Mouse (Mus musculus): ENCODE data around the gene Plxdc1. TPM values are rescaled to one million over a fixed set of nuclear protein-coding genes. Genes with fewer than 3 reads are reported as not detected.

Gene Plxdc1
- total and polyA plus RNA-seq, 3 experiments = 0.03 to 0.11 TPM; not detected in 1

DNA sequence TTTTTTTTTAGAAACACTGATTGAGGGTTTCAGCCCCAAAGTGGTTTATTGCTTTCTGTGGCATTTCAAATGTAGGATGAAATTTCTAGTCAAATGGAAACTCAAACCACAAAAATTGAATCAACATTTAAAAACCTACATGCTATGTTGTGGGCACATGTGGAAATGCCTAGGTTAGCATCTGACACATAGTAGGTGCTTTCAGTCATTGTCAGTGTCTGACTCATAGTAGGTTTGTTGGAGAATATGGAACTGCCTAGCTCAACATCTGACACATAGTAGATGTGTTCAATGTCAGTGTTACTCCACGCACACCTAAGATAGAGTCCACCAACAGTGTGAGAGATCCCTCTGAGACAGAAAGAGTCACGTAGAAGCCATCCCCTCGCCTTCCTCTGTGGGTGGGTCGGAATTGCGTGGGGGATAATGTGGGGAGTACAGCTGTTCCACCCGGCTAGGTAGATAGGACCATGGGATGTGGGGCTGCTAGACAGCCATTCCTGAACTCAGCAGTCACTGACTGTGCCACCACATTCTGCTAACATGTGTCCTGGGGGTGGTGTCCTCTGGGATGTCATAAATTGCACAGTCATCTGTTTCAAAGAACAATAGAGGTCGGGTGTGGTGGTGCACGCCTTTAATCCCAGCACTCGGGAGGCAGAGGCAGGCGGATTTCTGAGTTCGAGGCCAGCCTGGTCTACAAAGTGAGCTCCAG lies 77.5 kb downstream of the Plxdc1 start:
- TF ChIP-seq TAL1 (conservative IDR thresholded peaks at IDR 0.05; ENCODE audit: low read depth, low read length) (no peak), POLR2AphosphoS5 (IDR thresholded peaks at IDR 0.05; ENCODE audit: insufficient replicate concordance, low read depth, low read length) (no peak), GATA2 (IDR thresholded peaks at IDR 0.05; ENCODE audit: borderline replicate concordance, low read depth, low read length) (no peak), GATA1 (IDR thresholded peaks at IDR 0.05; ENCODE audit: borderline replicate concordance, low read length) (no peak), CTCF (IDR thresholded peaks at IDR 0.05; ENCODE audit: low read depth, low read length) (no peak)
- Histone ChIP-seq H3K27me3 (ENCODE audit: insufficient read depth, low read length) (peaks cover 41% of the 10 kb centered on the region), H3K36me3 (replicated peaks) (no peaks in the 10 kb centered on the region), H3K4me3 (ENCODE audit: low read depth, low read length) (no peak overlapping the region), H3K4me1 (ENCODE audit: insufficient read depth, low read depth, low read length) (peaks cover 6% of the 10 kb centered on the region), H3K9me3 (replicated peaks) (no peaks in the 10 kb centered on the region)
- no peak for ATAC-seq (ENCODE audit: extremely low read depth, insufficient number of reproducible peaks, low FRiP score, poor library complexity, severe bottlenecking)
- DNase-seq (ENCODE audit: low spot score) = no peak

GRCm38 (mm10) chr11:97907935-97908334 lies 78.3 kb downstream of the Plxdc1 start:
- TF ChIP-seq TAL1 (conservative IDR thresholded peaks at IDR 0.05; ENCODE audit: low read depth, low read length) = no peak
- TF ChIP-seq CTCF (IDR thresholded peaks at IDR 0.05; ENCODE audit: low read depth, low read length) = no peak
- peaks cover 2% of the 10 kb centered on the region for H3K4me1 ChIP-seq (ENCODE audit: insufficient read depth, low read depth, low read length)
- no peaks in the 10 kb centered on the region for H3K9me3 ChIP-seq (replicated peaks)
- DNase-seq (ENCODE audit: low spot score) (no peak), ATAC-seq (ENCODE audit: extremely low read depth, insufficient number of reproducible peaks, low FRiP score, poor library complexity, severe bottlenecking) (no peak)
- no peaks in the 10 kb centered on the region for H3K36me3 ChIP-seq (replicated peaks)
- H3K4me3 ChIP-seq (ENCODE audit: low read depth, low read length) = no peak overlapping the region
- peaks cover 40% of the 10 kb centered on the region for H3K27me3 ChIP-seq (ENCODE audit: insufficient read depth, low read length)

DNA sequence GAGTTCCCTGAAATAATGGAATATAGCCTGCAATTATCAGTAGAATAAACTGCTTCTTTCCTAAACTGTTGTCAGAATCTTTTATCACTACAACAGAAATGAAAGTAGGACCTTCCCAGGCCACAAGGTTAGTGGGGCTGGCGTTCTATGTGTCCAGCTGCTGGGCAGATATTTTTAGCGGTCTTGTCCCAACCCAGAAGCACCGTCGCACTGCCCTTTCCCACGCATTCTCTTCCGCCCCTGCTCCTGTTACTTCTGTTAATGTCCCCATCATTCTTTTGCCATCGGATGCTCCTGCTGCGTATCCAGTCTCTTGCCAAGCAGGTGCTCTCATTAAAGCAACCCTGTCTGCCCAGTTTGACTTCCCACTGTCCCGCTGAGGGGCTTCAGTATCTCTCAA lies 79.3 kb downstream of the Plxdc1 start:
- Histone ChIP-seq H3K9me3 (replicated peaks) (no peaks in the 10 kb centered on the region), H3K4me3 (ENCODE audit: low read depth, low read length) (no peak overlapping the region), H3K4me1 (ENCODE audit: insufficient read depth, low read depth, low read length) (peaks cover 2% of the 10 kb centered on the region; the same call in 1 of the 2 replicates), H3K27me3 (ENCODE audit: insufficient read depth, low read length) (peaks cover 40% of the 10 kb centered on the region), H3K36me3 (replicated peaks) (no peaks in the 10 kb centered on the region)
- TF ChIP-seq TAL1 (conservative IDR thresholded peaks at IDR 0.05; ENCODE audit: low read depth, low read length) (no peak), GATA1 (IDR thresholded peaks at IDR 0.05; ENCODE audit: borderline replicate concordance, low read length) (no peak), GATA2 (IDR thresholded peaks at IDR 0.05; ENCODE audit: borderline replicate concordance, low read depth, low read length) (no peak), CTCF (IDR thresholded peaks at IDR 0.05; ENCODE audit: low read depth, low read length) (no peak), POLR2AphosphoS5 (IDR thresholded peaks at IDR 0.05; ENCODE audit: insufficient replicate concordance, low read depth, low read length) (no peak)
- ATAC-seq (ENCODE audit: extremely low read depth, insufficient number of reproducible peaks, low FRiP score, poor library complexity, severe bottlenecking) = no peak
- DNase-seq (ENCODE audit: low spot score) = no peak

DNA sequence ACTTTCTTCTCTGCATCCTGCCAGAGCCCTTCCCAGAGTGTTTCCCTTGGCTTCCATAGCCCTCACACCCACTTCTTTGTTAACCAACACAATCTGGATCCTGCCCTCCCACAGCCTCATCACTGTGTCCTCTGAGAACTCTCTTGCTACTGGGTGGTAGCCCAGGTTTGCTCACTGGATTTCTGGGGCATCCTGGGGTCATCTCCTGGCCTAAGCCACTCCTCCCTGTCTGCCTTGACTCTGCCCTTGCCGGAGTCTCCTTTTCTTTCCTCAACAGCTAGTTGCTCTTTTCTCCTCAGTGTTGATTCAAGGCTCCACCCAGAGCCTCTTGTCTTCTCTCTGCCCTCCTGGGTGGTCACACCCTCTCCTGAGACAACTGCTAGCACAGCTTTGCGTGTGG lies 80.3 kb downstream of the Plxdc1 start:
- peaks cover 2% of the 10 kb centered on the region; the same call in 1 of the 2 replicates for H3K4me1 ChIP-seq (ENCODE audit: insufficient read depth, low read depth, low read length)
- H3K4me3 ChIP-seq (ENCODE audit: low read depth, low read length) = no peak overlapping the region
- peaks cover 36% of the 10 kb centered on the region for H3K27me3 ChIP-seq (ENCODE audit: insufficient read depth, low read length)
- no peak for ATAC-seq (ENCODE audit: extremely low read depth, insufficient number of reproducible peaks, low FRiP score, poor library complexity, severe bottlenecking)
- DNase-seq (ENCODE audit: low spot score) = no peak
- TF ChIP-seq GATA1 (IDR thresholded peaks at IDR 0.05; ENCODE audit: borderline replicate concordance, low read length) (no peak), TAL1 (conservative IDR thresholded peaks at IDR 0.05; ENCODE audit: low read depth, low read length) (no peak), GATA2 (IDR thresholded peaks at IDR 0.05; ENCODE audit: borderline replicate concordance, low read depth, low read length) (no peak), POLR2AphosphoS5 (IDR thresholded peaks at IDR 0.05; ENCODE audit: insufficient replicate concordance, low read depth, low read length) (no peak), CTCF (IDR thresholded peaks at IDR 0.05; ENCODE audit: low read depth, low read length) (no peak)
- no peaks in the 10 kb centered on the region for H3K36me3 ChIP-seq (replicated peaks)
- H3K9me3 ChIP-seq (replicated peaks) = no peaks in the 10 kb centered on the region

DNA sequence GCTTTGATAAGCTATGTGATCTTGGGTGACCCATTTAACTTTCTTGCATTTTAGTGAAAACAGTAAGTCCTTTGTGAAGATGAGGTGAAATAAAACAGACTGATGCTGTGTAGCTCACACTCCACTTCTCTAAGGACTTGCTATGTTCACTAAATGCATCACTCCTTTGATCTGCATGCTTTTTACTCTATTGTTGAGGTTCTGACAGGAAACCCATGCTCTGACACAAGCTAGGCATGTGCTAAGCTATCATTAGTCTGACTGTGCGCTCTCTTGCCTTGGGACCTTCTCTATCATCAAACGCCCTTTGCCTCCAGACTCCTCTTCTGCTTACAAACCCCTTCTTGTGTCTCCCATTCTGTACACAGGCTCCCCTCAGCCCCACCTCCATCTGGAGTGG lies 80.7 kb downstream of the Plxdc1 start:
- Histone ChIP-seq H3K27me3 (ENCODE audit: insufficient read depth, low read length) (peaks cover 32% of the 10 kb centered on the region), H3K9me3 (replicated peaks) (no peaks in the 10 kb centered on the region), H3K36me3 (replicated peaks) (no peaks in the 10 kb centered on the region), H3K4me1 (ENCODE audit: insufficient read depth, low read depth, low read length) (peaks cover 2% of the 10 kb centered on the region; the same call in 1 of the 2 replicates), H3K4me3 (ENCODE audit: low read depth, low read length) (no peak overlapping the region)
- TF ChIP-seq CTCF (IDR thresholded peaks at IDR 0.05; ENCODE audit: low read depth, low read length) (no peak), POLR2AphosphoS5 (IDR thresholded peaks at IDR 0.05; ENCODE audit: insufficient replicate concordance, low read depth, low read length) (no peak), GATA2 (IDR thresholded peaks at IDR 0.05; ENCODE audit: borderline replicate concordance, low read depth, low read length) (no peak), TAL1 (conservative IDR thresholded peaks at IDR 0.05; ENCODE audit: low read depth, low read length) (no peak), GATA1 (IDR thresholded peaks at IDR 0.05; ENCODE audit: borderline replicate concordance, low read length) (no peak)
- ATAC-seq (ENCODE audit: extremely low read depth, insufficient number of reproducible peaks, low FRiP score, poor library complexity, severe bottlenecking) = no peak
- no peak for DNase-seq (ENCODE audit: low spot score)

- ATAC-seq (ENCODE audit: extremely low read depth, insufficient number of reproducible peaks, low FRiP score, poor library complexity, severe bottlenecking) = no peak
- no peak for TF ChIP-seq GATA2 (IDR thresholded peaks at IDR 0.05; ENCODE audit: borderline replicate concordance, low read depth, low read length)
- TF ChIP-seq CTCF (IDR thresholded peaks at IDR 0.05; ENCODE audit: low read depth, low read length) = no peak
- no peak for TF ChIP-seq POLR2AphosphoS5 (IDR thresholded peaks at IDR 0.05; ENCODE audit: insufficient replicate concordance, low read depth, low read length)
- TF ChIP-seq GATA1 (IDR thresholded peaks at IDR 0.05; ENCODE audit: borderline replicate concordance, low read length) = no peak
- no peak for TF ChIP-seq TAL1 (conservative IDR thresholded peaks at IDR 0.05; ENCODE audit: low read depth, low read length)
These were observed 81.4 kb downstream of the Plxdc1 start for GRCm38 (mm10) chr11:97904801-97905200.

More at GRCm38 (mm10) chr11:97904801-97905200, 81.4 kb downstream of the Plxdc1 start:
- peaks cover 2% of the 10 kb centered on the region; the same call in 1 of the 2 replicates for H3K4me1 ChIP-seq (ENCODE audit: insufficient read depth, low read depth, low read length)
- H3K36me3 ChIP-seq (replicated peaks) = no peaks in the 10 kb centered on the region
- H3K4me3 ChIP-seq (ENCODE audit: low read depth, low read length) = no peak overlapping the region
- peaks cover 32% of the 10 kb centered on the region for H3K27me3 ChIP-seq (ENCODE audit: insufficient read depth, low read length)
- no peak for DNase-seq (ENCODE audit: low spot score)
- H3K9me3 ChIP-seq (replicated peaks) = no peaks in the 10 kb centered on the region

Measured in G1E (cell line).